Mouse (Mus musculus): ENCODE data around the gene Mcf2l. TPM values are rescaled to one million over a fixed set of nuclear protein-coding genes. Genes with fewer than 3 reads are reported as not detected.

Gene Mcf2l
- polyA plus RNA-seq, 1 experiment, result 9.7 TPM

DNA sequence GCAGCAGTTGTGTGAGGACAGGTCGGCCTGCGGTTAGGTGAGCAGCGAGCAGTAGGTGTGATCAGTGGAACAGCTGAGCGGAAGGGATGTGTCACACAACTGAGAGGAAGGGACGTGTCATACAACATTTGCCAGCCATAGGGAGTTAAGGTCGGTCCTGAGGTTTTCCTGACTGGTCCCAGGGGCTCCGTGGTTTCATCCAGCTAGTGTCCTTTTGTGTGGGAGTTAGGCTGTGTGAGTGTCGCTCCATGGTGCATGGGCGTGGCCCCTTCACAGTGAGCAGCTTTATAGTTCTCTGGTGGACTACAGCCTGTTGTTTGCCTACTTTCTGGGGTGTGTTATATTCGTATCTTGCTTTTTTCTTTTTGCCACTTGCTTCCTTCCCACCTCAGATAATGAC is 22.4 kb upstream of the Mcf2l start:
- TF ChIP-seq CTCF (IDR thresholded peaks at IDR 0.05; ENCODE audit: borderline replicate concordance, control insufficient read depth, extremely low read depth, insufficient read depth, low read length, poor library complexity) (no peak), POLR2A (IDR thresholded peaks at IDR 0.05; ENCODE audit: control insufficient read depth, extremely low read depth, insufficient read depth, low read length, poor library complexity) (no peak)
- Histone ChIP-seq H3K36me3 (ENCODE audit: control insufficient read depth, insufficient read depth, low read length) (no peaks in the 10 kb centered on the region), H3K27ac (ENCODE audit: control insufficient read depth, insufficient read depth, low read length) (no peak overlapping the region), H3K4me3 (ENCODE audit: control insufficient read depth, insufficient read depth, low read length) (no peak overlapping the region), H3K27me3 (ENCODE audit: control insufficient read depth, insufficient read depth, low read length) (no peaks in the 10 kb centered on the region), H3K4me1 (replicated peaks; ENCODE audit: control insufficient read depth, insufficient read depth, low read length) (no peaks in the 10 kb centered on the region)
- no peak for DNase-seq
- 94% methylated on average over 10 of the region's 10 CpGs for WGBS

DNA sequence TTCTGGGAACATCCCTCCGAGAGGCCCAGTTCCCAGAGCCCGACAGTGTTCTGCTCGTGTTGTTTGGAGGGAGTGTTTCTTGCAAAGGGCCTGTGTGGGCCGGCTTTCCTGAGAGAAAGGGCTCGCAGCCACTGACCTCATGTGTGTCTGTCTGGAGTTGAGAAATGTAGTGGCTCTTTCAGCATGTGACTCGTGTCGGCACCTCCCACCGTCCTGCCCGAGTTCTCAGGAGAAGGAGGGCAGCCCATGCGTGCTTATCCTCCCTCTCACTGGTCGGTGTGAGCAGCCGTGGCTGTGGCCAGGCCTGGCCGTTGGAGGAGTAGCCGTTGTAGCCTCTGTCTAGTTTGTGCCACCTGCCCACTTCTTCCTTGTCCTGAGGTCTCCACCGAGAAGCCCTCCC is 17.6 kb upstream of the Mcf2l start:
- Histone ChIP-seq H3K27me3 (ENCODE audit: control insufficient read depth, insufficient read depth, low read length) (no peaks in the 10 kb centered on the region), H3K36me3 (ENCODE audit: control insufficient read depth, insufficient read depth, low read length) (no peaks in the 10 kb centered on the region), H3K27ac (ENCODE audit: control insufficient read depth, insufficient read depth, low read length) (no peak overlapping the region), H3K4me3 (ENCODE audit: control insufficient read depth, insufficient read depth, low read length) (no peak overlapping the region), H3K4me1 (replicated peaks; ENCODE audit: control insufficient read depth, insufficient read depth, low read length) (no peaks in the 10 kb centered on the region)
- no peak for TF ChIP-seq CTCF (IDR thresholded peaks at IDR 0.05; ENCODE audit: borderline replicate concordance, control insufficient read depth, extremely low read depth, insufficient read depth, low read length, poor library complexity)
- TF ChIP-seq POLR2A (IDR thresholded peaks at IDR 0.05; ENCODE audit: control insufficient read depth, extremely low read depth, insufficient read depth, low read length, poor library complexity), result no peak
- no peak for DNase-seq
- 96% methylated on average over 15 of the region's 15 CpGs for WGBS

DNA sequence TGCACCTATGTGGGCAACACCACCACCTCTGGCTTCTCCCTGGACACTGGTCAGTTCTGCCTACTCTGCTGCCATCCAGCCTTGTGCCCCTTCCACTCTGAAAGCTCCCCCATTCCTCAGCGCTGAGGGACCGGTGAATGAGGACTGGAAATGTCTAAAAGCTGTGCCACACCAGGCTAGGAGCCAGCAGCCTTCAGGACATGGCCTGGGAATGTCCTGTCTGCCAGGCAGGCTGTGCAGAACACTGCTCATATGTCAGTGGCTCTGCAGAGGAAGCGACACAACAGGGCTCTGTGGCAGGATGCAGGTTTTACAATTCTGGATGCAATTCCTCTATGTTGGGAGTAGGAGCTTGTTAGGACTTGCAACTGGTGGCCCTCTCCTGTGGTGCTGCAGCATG is 10.5 kb upstream of the Mcf2l start:
- H3K36me3 ChIP-seq (ENCODE audit: control insufficient read depth, insufficient read depth, low read length), result no peaks in the 10 kb centered on the region
- H3K4me3 ChIP-seq (ENCODE audit: control insufficient read depth, insufficient read depth, low read length), result no peak overlapping the region
- DNase-seq, result no peak
- H3K4me1 ChIP-seq (replicated peaks; ENCODE audit: control insufficient read depth, insufficient read depth, low read length), result no peaks in the 10 kb centered on the region
- TF ChIP-seq CTCF (IDR thresholded peaks at IDR 0.05; ENCODE audit: borderline replicate concordance, control insufficient read depth, extremely low read depth, insufficient read depth, low read length, poor library complexity) (no peak), POLR2A (IDR thresholded peaks at IDR 0.05; ENCODE audit: control insufficient read depth, extremely low read depth, insufficient read depth, low read length, poor library complexity) (no peak)
- no peaks in the 10 kb centered on the region for H3K27me3 ChIP-seq (ENCODE audit: control insufficient read depth, insufficient read depth, low read length)
- WGBS, result 90% methylated on average over 3 of the region's 3 CpGs
- H3K27ac ChIP-seq (ENCODE audit: control insufficient read depth, insufficient read depth, low read length), result no peak overlapping the region

DNA sequence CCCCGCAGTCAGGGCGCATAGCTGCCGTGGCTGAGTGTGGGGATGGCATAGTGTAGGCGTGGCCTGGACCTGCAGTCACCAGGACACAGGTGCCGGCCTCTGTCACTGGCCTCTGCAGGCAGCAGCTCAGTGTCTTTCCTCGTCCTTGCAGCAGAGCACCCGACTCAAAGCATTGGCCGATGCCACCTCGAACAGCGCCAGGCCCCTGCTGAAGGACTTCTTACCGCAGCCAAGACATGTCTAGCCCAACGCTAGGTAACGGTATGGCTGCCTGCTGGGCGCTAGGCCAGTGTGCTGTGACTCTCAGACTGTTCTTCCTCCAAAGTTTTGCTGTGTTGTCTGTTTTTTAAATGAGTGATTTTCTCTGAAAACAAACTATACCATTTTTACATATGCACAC is 10.0 kb upstream of the Mcf2l start:
- H3K4me1 ChIP-seq (replicated peaks; ENCODE audit: control insufficient read depth, insufficient read depth, low read length), result no peaks in the 10 kb centered on the region
- TF ChIP-seq CTCF (IDR thresholded peaks at IDR 0.05; ENCODE audit: borderline replicate concordance, control insufficient read depth, extremely low read depth, insufficient read depth, low read length, poor library complexity), result no peak
- TF ChIP-seq POLR2A (IDR thresholded peaks at IDR 0.05; ENCODE audit: control insufficient read depth, extremely low read depth, insufficient read depth, low read length, poor library complexity), result no peak
- H3K27ac ChIP-seq (ENCODE audit: control insufficient read depth, insufficient read depth, low read length), result no peak overlapping the region
- 93% methylated on average over 14 of the region's 14 CpGs for WGBS
- H3K36me3 ChIP-seq (ENCODE audit: control insufficient read depth, insufficient read depth, low read length), result no peaks in the 10 kb centered on the region
- no peak for DNase-seq
- H3K27me3 ChIP-seq (ENCODE audit: control insufficient read depth, insufficient read depth, low read length), result no peaks in the 10 kb centered on the region
- H3K4me3 ChIP-seq (ENCODE audit: control insufficient read depth, insufficient read depth, low read length), result no peak overlapping the region

DNA sequence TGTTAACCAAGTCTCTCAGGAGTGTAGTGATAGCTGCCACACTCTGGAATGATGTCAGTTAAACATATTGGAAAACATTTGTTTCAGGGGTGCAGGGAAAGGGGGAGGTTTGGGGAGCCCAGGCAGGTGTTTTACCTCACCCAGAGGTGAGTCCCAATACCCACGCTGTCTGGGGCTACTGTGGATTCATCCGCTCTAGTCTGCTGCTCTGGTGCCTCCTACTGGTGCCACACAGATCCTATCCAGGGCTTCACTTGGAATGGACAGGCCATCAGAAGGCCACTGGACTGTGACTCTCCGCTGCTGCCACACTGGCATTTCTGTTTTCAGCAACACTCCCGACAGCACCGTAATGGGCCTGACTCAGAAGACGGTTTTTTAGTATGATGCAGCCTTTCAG is 7.8 kb upstream of the Mcf2l start:
- no peaks in the 10 kb centered on the region for H3K4me1 ChIP-seq (replicated peaks; ENCODE audit: control insufficient read depth, insufficient read depth, low read length)
- no peaks in the 10 kb centered on the region for H3K27me3 ChIP-seq (ENCODE audit: control insufficient read depth, insufficient read depth, low read length)
- TF ChIP-seq POLR2A (IDR thresholded peaks at IDR 0.05; ENCODE audit: control insufficient read depth, extremely low read depth, insufficient read depth, low read length, poor library complexity) (no peak), CTCF (IDR thresholded peaks at IDR 0.05; ENCODE audit: borderline replicate concordance, control insufficient read depth, extremely low read depth, insufficient read depth, low read length, poor library complexity) (no peak)
- 95% methylated on average over 6 of the region's 6 CpGs for WGBS
- no peak for DNase-seq
- no peak overlapping the region for H3K27ac ChIP-seq (ENCODE audit: control insufficient read depth, insufficient read depth, low read length)
- no peaks in the 10 kb centered on the region for H3K36me3 ChIP-seq (ENCODE audit: control insufficient read depth, insufficient read depth, low read length)
- H3K4me3 ChIP-seq (ENCODE audit: control insufficient read depth, insufficient read depth, low read length), result no peak overlapping the region

DNA sequence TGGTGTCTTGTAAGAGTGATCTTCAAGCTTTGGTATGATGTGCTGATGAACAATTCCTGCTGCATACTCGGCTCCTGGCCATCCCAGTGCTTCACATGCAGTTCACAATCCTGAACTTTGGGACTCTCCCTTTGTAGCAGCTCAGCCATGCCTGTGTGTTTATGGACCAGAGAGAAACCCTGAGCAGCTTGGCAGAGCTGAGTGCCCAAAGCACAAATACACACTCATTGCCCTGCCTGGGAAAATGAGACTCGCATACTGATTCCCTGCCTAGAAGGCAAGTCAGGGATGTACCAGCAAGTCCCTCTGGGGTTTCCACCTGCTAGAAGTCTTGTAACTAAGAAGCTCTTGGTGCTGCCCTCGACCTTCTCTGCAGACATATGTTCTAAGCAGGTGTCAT is 3.9 kb upstream of the Mcf2l start:
- 79% methylated on average over 3 of the region's 3 CpGs for WGBS
- no peaks in the 10 kb centered on the region for H3K27me3 ChIP-seq (ENCODE audit: control insufficient read depth, insufficient read depth, low read length)
- H3K4me1 ChIP-seq (replicated peaks; ENCODE audit: control insufficient read depth, insufficient read depth, low read length), result peaks cover 18% of the 10 kb centered on the region

DNA sequence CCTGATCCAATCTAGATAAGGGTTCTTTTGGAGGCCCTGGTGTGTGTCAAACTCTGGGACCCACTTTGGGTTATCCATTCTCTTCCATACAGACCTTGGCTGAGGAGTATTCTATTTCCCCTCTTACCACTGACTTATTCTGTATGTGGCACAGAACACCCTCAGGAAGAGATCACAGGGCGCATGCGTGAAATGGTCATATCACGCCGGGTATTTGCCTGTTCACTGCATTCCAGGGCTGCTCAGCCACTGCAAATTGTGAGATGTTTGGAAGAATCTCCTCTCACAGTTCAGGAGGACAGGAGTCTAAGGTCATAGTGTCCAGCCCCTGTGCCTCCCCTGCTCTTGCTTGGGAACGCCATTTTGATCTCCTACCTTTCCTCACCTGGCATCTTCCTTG is 3.0 kb upstream of the Mcf2l start:
- no peak for TF ChIP-seq POLR2A (IDR thresholded peaks at IDR 0.05; ENCODE audit: control insufficient read depth, extremely low read depth, insufficient read depth, low read length, poor library complexity)
- TF ChIP-seq CTCF (IDR thresholded peaks at IDR 0.05; ENCODE audit: borderline replicate concordance, control insufficient read depth, extremely low read depth, insufficient read depth, low read length, poor library complexity), result no peak
- DNase-seq, result no peak
- H3K27ac ChIP-seq (ENCODE audit: control insufficient read depth, insufficient read depth, low read length), result no peak overlapping the region
- H3K27me3 ChIP-seq (ENCODE audit: control insufficient read depth, insufficient read depth, low read length), result no peaks in the 10 kb centered on the region
- peaks cover 23% of the 10 kb centered on the region for H3K4me1 ChIP-seq (replicated peaks; ENCODE audit: control insufficient read depth, insufficient read depth, low read length)
- no peaks in the 10 kb centered on the region for H3K36me3 ChIP-seq (ENCODE audit: control insufficient read depth, insufficient read depth, low read length)
- 91% methylated on average over 5 of the region's 5 CpGs for WGBS
- no peak overlapping the region for H3K4me3 ChIP-seq (ENCODE audit: control insufficient read depth, insufficient read depth, low read length)

More for the DNA sequence above, 3.9 kb upstream of the Mcf2l start:
- no peak for DNase-seq
- TF ChIP-seq CTCF (IDR thresholded peaks at IDR 0.05; ENCODE audit: borderline replicate concordance, control insufficient read depth, extremely low read depth, insufficient read depth, low read length, poor library complexity) (no peak), POLR2A (IDR thresholded peaks at IDR 0.05; ENCODE audit: control insufficient read depth, extremely low read depth, insufficient read depth, low read length, poor library complexity) (no peak)
- Histone ChIP-seq H3K27ac (ENCODE audit: control insufficient read depth, insufficient read depth, low read length) (no peak overlapping the region), H3K4me3 (ENCODE audit: control insufficient read depth, insufficient read depth, low read length) (no peak overlapping the region), H3K36me3 (ENCODE audit: control insufficient read depth, insufficient read depth, low read length) (no peaks in the 10 kb centered on the region)

Data from thymus, adult 2 months (tissue).